Mouse (Mus musculus) frontal cortex, postnatal 14 days (tissue): ENCODE results near the gene C1qc.

ENCODE experiments used
- DNase-seq, 2 experiments: peaks; one replicate each; pipeline ENCODE4 v3.0.0; 2022; ENCODE audit warnings: low spot score in 2 of 2

Gene C1qc

DNA sequence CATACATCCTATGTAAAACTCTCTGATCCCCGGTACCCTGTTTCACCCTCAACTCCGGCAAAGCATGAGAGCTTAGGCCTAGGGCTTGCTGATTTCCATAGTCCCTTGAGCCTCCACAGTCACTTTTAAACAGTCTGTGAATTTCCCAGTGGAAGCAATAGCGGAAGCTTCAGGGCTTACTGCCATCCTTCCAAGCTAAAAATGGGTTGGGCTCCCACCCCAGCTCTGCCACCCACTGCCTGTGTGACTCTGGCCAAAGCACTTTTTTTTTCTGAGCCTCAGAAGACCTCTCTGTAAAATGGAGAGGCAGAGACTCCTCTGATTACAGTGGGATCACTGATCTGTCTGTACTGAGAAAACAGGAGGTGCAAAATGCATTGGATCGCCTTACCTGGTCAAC, 44.3 kb downstream of the C1qc start:
- no peak for DNase-seq

DNA sequence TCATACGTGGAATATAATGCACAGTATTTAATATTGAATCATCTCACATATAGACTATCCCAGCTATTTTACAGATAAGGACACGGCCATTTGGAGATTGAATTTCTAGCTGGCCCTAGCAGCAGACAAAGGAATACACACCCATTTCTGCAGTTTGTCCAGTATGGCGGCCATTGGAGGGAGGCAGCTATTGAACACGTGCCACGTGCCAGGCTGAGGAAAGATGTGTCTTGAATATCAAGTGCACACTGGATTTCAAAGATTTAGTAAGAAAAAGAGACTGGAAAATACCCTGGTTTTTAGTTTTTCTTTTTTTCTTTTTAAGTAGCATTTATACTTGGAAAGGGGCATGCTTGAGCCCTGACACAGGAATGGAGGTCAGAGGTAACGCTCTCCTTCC, 45.7 kb downstream of the C1qc start:
- DNase-seq, result no peak

- no peak for DNase-seq
These were observed 50.1 kb downstream of the C1qc start for GRCm38 (mm10) chr4:136842802-136843201.

DNA sequence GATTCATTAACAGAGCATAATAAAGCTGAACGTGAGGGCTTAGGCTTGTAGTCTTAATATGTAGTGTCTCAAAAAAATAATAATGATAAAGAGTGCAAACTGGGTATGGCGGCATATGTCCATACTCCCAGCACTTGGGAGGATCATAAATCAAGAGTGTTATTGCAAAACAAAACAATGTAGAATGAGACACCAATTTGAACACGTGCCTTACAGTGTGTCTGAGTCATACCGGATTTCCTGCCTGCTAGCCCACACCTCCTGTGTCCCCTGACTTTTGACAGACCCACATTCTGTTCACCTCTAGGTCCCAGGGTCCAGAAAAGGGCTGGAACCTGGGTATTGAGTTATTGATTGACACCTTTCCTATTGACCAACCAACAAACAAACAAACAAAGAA, 50.8 kb downstream of the C1qc start:
- DNase-seq, result no peak

GRCm38 (mm10) chr4:136841056-136841455, 51.8 kb downstream of the C1qc start:
- peak; percentile 38 to 76 for DNase-seq
